Mouse (Mus musculus) embryonic facial prominence, embryonic 11.5 days (tissue): ENCODE results near the gene F2rl2. TPM values are rescaled to one million over a fixed set of nuclear protein-coding genes. Genes with fewer than 3 reads are reported as not detected.

Source experiments
- ATAC-seq: fragments of 200-750 bp; cut with Nextera tagmentation; replicated peaks from 2 replicates; pipeline ENCODE4 v1.8.0; 2017; ENCODE audit warnings: low read depth; ENCODE audit not compliant: insufficient number of reproducible peaks, low FRiP score, low TSS enrichment
- DNase-seq: peaks from one replicate; pipeline ENCODE4 v3.0.0-alpha.2; 2015; ENCODE audit warnings: low spot score
- H3K27ac ChIP-seq: fragments of 300-500 bp; sonication (generic); replicated peaks from 2 replicates; pipeline ENCODE4 v1.5.1; 2014; ENCODE audit warnings: mild to moderate bottlenecking, low read depth, low read length, control low read depth
- H3K27me3 ChIP-seq: fragments of 300-500 bp; sonication (generic); 2 replicates; pipeline ENCODE4 v1.6.1; 2014; ENCODE audit warnings: mild to moderate bottlenecking, low read length, moderate library complexity, mixed read lengths; ENCODE audit not compliant: control insufficient read depth, insufficient read depth
- H3K36me3 ChIP-seq: fragments of 300-500 bp; sonication (generic); replicated peaks from 2 replicates; pipeline ENCODE4 v1.6.1; 2014; ENCODE audit warnings: low read depth, mild to moderate bottlenecking, low read length, moderate library complexity, mixed read lengths; ENCODE audit not compliant: control insufficient read depth, insufficient read depth
- H3K4me1 ChIP-seq: fragments of 300-500 bp; sonication (generic); 2 replicates; pipeline ENCODE4 v1.6.1; 2014; ENCODE audit warnings: low read length, mixed read lengths; ENCODE audit not compliant: control insufficient read depth, insufficient read depth
- H3K4me2 ChIP-seq: fragments of 300-500 bp; sonication (generic); 2 replicates; pipeline ENCODE4 v1.6.1; 2014; ENCODE audit warnings: low read depth, mild to moderate bottlenecking, control low read depth, low read length, moderate library complexity
- H3K4me3 ChIP-seq: fragments of 300-500 bp; sonication (generic); 2 replicates; pipeline ENCODE4 v1.5.1; 2014; ENCODE audit warnings: low read depth, low read length, control low read depth
- H3K9ac ChIP-seq: fragments of 300-500 bp; sonication (generic); replicated peaks from 2 replicates; pipeline ENCODE4 v1.6.1; 2014; ENCODE audit warnings: mild to moderate bottlenecking, control low read depth, low read length
- H3K9me3 ChIP-seq: fragments of 300-500 bp; sonication (generic); replicated peaks from 2 replicates; pipeline ENCODE4 v1.6.1; 2016; ENCODE audit warnings: mild to moderate bottlenecking, low read length, inconsistent platforms, mixed read lengths; ENCODE audit not compliant: control insufficient read depth
- whole genome bisulfite sequencing: fragments of 180-500 bp; shearing (Covaris S2); extraction: QIAGEN DNeasy Blood & Tissue Kit; methylation state at CpG from one replicate; pipeline ENCODE4 v1.1.7; 2014; 5-methylcytosine and 5-hydroxymethylcytosine counted together
- polyA plus RNA-seq: library from polyadenylated mRNA; unstranded; fragments of >200 nt; fragmentation: Nextera tagmentation; extraction: Ambion mirVana; gene quantifications from 2 replicates; pipeline ENCODE4 v1.2.1, GENCODE M21; 2014

Gene F2rl2
- polyA plus RNA-seq, 1 experiment from 2014 or later = 3.2 TPM

- H3K4me3 ChIP-seq = no peak overlapping the region
- H3K9me3 ChIP-seq = no peaks in the 10 kb centered on the region
- DNase-seq (no peak), ATAC-seq (no peak)
- no peak overlapping the region for H3K4me2 ChIP-seq
- no peaks in the 10 kb centered on the region for H3K4me1 ChIP-seq
- no peaks in the 10 kb centered on the region for H3K36me3 ChIP-seq
- H3K9ac ChIP-seq = no peak overlapping the region
- H3K27me3 ChIP-seq = no peaks in the 10 kb centered on the region
- H3K27ac ChIP-seq = no peak overlapping the region
Measured at GRCm38 (mm10) chr13:95712054-95712453, 15.4 kb downstream of the F2rl2 start.

GRCm38 (mm10) chr13:95712570-95713268 lies 16.1 kb downstream of the F2rl2 start:
- Histone ChIP-seq H3K36me3 (no peaks in the 10 kb centered on the region), H3K9ac (no peak overlapping the region), H3K27me3 (no peaks in the 10 kb centered on the region), H3K4me3 (no peak overlapping the region), H3K9me3 (no peaks in the 10 kb centered on the region), H3K4me1 (no peaks in the 10 kb centered on the region), H3K4me2 (no peak overlapping the region), H3K27ac (no peak overlapping the region)
- 92% methylated on average over 9 of the region's 9 CpGs for WGBS
- no peak for DNase-seq
- ATAC-seq = no peak

- Histone ChIP-seq H3K27me3 (no peaks in the 10 kb centered on the region), H3K9me3 (no peaks in the 10 kb centered on the region), H3K4me1 (no peaks in the 10 kb centered on the region), H3K9ac (no peak overlapping the region), H3K4me2 (no peak overlapping the region), H3K27ac (no peak overlapping the region), H3K4me3 (no peak overlapping the region), H3K36me3 (no peaks in the 10 kb centered on the region)
- WGBS = 83% methylated on average over 3 of the region's 3 CpGs
- ATAC-seq (no peak), DNase-seq (no peak)
Measured at GRCm38 (mm10) chr13:95714271-95714975, 17.8 kb downstream of the F2rl2 start.

GRCm38 (mm10) chr13:95715356-95715755 lies 18.7 kb downstream of the F2rl2 start:
- Histone ChIP-seq H3K9me3 (no peaks in the 10 kb centered on the region), H3K4me2 (no peak overlapping the region), H3K4me3 (no peak overlapping the region), H3K4me1 (no peaks in the 10 kb centered on the region), H3K27ac (no peak overlapping the region), H3K9ac (no peak overlapping the region), H3K36me3 (no peaks in the 10 kb centered on the region), H3K27me3 (no peaks in the 10 kb centered on the region)
- no peak for DNase-seq
- ATAC-seq = no peak
- WGBS = 78% methylated on average over 4 of the region's 4 CpGs

DNA sequence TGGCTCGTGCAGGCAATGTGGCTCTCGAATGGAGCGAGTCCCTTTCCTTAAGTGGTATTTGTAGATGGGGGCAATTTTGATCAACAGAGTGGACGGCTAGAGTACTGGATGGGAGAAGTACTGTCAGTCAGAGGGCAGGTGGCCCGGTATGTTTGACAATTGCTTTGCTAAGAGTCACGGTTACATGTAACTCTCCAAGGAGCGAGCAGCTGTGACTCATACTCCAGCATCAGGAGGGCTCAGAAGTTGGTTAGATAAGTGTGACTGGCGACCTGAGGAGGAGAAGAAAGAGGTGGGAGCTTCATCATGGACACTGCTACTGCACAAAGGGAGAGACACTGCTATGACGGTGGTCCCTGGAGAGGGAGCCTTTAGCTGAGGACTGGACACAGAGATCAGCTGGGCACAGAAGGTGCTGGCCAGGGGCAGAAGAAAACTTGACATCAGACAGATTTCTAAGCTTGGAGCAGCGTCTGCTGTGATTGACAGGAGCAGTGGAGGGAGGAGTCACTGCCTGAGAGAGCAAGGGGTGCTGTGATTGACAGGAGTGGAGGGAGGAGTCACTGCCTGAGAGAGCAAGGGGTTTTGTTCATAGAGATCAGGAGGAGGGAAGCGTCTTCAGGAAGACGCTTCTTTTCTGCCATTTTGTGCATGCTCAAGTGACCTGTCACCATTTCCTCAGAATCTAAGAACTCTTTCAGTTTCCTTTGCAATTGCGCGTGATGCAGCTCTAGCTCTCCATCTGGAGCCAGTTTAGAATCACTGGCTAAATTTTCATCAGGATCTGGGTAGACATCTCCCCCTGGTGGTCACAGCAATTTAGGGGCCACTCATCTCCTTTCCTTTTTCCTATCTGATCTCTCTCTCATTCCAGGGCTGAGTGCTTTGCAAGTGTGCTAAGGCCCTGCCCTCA lies 22.9 kb downstream of the F2rl2 start:
- H3K27me3 ChIP-seq = no peaks in the 10 kb centered on the region
- WGBS = 55% methylated on average over 14 of the region's 14 CpGs
- no peaks in the 10 kb centered on the region for H3K4me1 ChIP-seq
- no peak overlapping the region for H3K4me2 ChIP-seq
- H3K9ac ChIP-seq = no peak overlapping the region
- no peaks in the 10 kb centered on the region for H3K36me3 ChIP-seq
- H3K4me3 ChIP-seq = no peak overlapping the region
- ATAC-seq = peak; percentile 75; the same call in 1 of the 2 replicates
- no peaks in the 10 kb centered on the region for H3K9me3 ChIP-seq
- DNase-seq = peak; percentile 84
- no peak overlapping the region for H3K27ac ChIP-seq

- Histone ChIP-seq H3K4me3 (no peak overlapping the region), H3K4me1 (no peaks in the 10 kb centered on the region), H3K27ac (no peak overlapping the region), H3K36me3 (no peaks in the 10 kb centered on the region), H3K9ac (no peak overlapping the region), H3K4me2 (no peak overlapping the region), H3K27me3 (no peaks in the 10 kb centered on the region), H3K9me3 (no peaks in the 10 kb centered on the region)
- 88% methylated on average over 4 of the region's 4 CpGs for WGBS
- no peak for DNase-seq
- no peak for ATAC-seq
Measured at GRCm38 (mm10) chr13:95730491-95730890, 33.8 kb downstream of the F2rl2 start.

- 79% methylated on average over 5 of the region's 5 CpGs for WGBS
- Histone ChIP-seq H3K4me1 (no peaks in the 10 kb centered on the region), H3K9me3 (no peaks in the 10 kb centered on the region), H3K36me3 (no peaks in the 10 kb centered on the region), H3K4me3 (no peak overlapping the region), H3K9ac (no peak overlapping the region), H3K27ac (no peak overlapping the region), H3K27me3 (no peaks in the 10 kb centered on the region), H3K4me2 (no peak overlapping the region)
- no peak for ATAC-seq
- peak; percentile 34 for DNase-seq
Measured at GRCm38 (mm10) chr13:95739651-95740050, 43.0 kb downstream of the F2rl2 start.
